Mouse (Mus musculus) gastrocnemius, postnatal 25 days (tissue): Measurements from ENCODE around the gene Krt7. TPM values are rescaled to one million over a fixed set of nuclear protein-coding genes. Genes with fewer than 3 reads are reported as not detected.

Experiments
- DNase-seq: peaks from one replicate; pipeline ENCODE4 v3.0.0; 2022
- long read RNA-seq, 2 experiments: library from polyadenylated mRNA; stranded (forward); transcript quantifications; one replicate each; pipeline ENCODE4 v2.0.0; 2021
- total RNA-seq, 2 experiments: library from RNA; stranded (reverse); gene quantifications; 1 replicate in 1 of 2; 2 replicates in 1 of 2; pipeline ENCODE4 v1.2.3; 2021

The Krt7 gene
- total RNA-seq, result not detected
- long read RNA-seq, experiment 1, result 0 reads
- long read RNA-seq, experiment 2, result 0 reads

- DNase-seq, result no peak
Measured at GRCm38 (mm10) chr15:101410775-101411174, at the start of gene Krt7. Gene Krt7, plus strand, starts transcription at chr15:101411043.

GRCm38 (mm10) chr15:101362393-101363010, 48.3 kb upstream of the Krt7 start:
- no peak for DNase-seq

GRCm38 (mm10) chr15:101363933-101364332, 46.9 kb upstream of the Krt7 start:
- DNase-seq, result no peak

- DNase-seq, result no peak
Measured at GRCm38 (mm10) chr15:101364425-101364824, 46.4 kb upstream of the Krt7 start.

- no peak for DNase-seq
Measured at GRCm38 (mm10) chr15:101364891-101365671, 45.8 kb upstream of the Krt7 start.

GRCm38 (mm10) chr15:101365721-101366120, 45.1 kb upstream of the Krt7 start:
- DNase-seq, result no peak

GRCm38 (mm10) chr15:101366482-101366881, 44.4 kb upstream of the Krt7 start:
- DNase-seq, result no peak

GRCm38 (mm10) chr15:101366926-101367325, 43.9 kb upstream of the Krt7 start:
- no peak for DNase-seq

GRCm38 (mm10) chr15:101367497-101367896, 43.3 kb upstream of the Krt7 start:
- no peak for DNase-seq

GRCm38 (mm10) chr15:101368015-101368414, 42.8 kb upstream of the Krt7 start:
- no peak for DNase-seq

GRCm38 (mm10) chr15:101368502-101369381, 42.1 kb upstream of the Krt7 start:
- no peak for DNase-seq

- DNase-seq, result no peak
Measured at GRCm38 (mm10) chr15:101369382-101370100, 41.3 kb upstream of the Krt7 start.

- peak; percentile 82 for DNase-seq
Measured at GRCm38 (mm10) chr15:101370101-101370911, 40.5 kb upstream of the Krt7 start, which contains the start of gene Krt80. Gene Krt80, minus strand, starts transcription at chr15:101370162.

- no peak for DNase-seq
Measured at GRCm38 (mm10) chr15:101371141-101371985, 39.5 kb upstream of the Krt7 start.

GRCm38 (mm10) chr15:101372131-101372977, 38.5 kb upstream of the Krt7 start:
- no peak for DNase-seq

- no peak for DNase-seq
Measured at GRCm38 (mm10) chr15:101373286-101373898, 37.5 kb upstream of the Krt7 start.

- DNase-seq, result peak; percentile 77
Measured at GRCm38 (mm10) chr15:101374879-101375278, 36.0 kb upstream of the Krt7 start.

GRCm38 (mm10) chr15:101375956-101376775, 34.7 kb upstream of the Krt7 start:
- no peak for DNase-seq
